Mouse (Mus musculus) mesoderm, embryonic 11.5 days (tissue): ENCODE data around the gene Btbd3.
A peak's percentile ranks its signal among the peaks of the same experiment; 100 is the strongest.

Source experiments
- DNase-seq: peaks from one replicate; pipeline ENCODE4 v3.0.0-alpha.2; 2012; ENCODE audit warnings: low read depth, low spot score

Btbd3 gene

GRCm38 (mm10) chr2:138256411-138256810, at the start of gene Btbd3:
Gene Btbd3 (plus strand): TSS chr2:138256565.
- peak; percentile 92 for DNase-seq

DNA sequence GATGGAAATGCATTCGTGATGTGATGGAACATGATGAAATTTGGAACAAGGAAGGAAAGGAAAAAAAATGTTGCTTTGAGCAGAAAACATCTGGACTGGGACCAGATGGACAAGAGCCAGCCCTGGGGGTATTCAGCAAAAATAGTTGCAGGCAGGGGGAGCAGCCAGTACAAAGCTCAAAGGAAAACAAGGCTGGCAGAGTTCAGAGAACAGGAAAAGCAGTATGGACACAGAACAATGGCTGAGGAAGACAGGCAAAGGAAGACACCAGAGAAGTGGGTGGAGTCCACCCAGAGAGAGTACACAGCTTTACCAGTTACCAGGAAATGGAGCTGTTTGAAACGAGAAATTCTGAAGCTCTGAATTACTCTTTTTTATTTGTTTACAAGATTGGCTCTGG, 40.8 kb upstream of the Btbd3 start:
- DNase-seq = peak; percentile 23

GRCm38 (mm10) chr2:138220269-138220668, 36.1 kb upstream of the Btbd3 start:
- DNase-seq = no peak

DNA sequence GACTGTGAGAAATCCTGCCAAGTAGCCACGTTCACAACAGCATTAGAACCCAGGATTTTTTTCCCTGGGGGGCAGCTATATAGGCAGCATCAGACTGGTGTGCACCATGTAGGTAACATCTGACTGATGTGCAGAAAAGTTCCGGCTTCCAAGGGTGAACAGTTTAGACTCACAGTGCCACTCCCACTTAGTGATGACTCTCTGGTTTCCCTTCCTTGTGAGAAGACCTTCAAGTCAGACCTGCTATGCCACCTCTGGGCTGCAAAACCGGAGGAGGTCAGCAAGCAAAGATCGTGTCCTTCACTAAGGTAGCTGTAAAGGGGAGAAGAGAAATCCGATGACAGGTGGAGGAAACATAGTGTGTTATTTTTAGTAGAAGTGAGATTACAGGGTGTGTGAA, 24.1 kb upstream of the Btbd3 start:
- DNase-seq = no peak

DNA sequence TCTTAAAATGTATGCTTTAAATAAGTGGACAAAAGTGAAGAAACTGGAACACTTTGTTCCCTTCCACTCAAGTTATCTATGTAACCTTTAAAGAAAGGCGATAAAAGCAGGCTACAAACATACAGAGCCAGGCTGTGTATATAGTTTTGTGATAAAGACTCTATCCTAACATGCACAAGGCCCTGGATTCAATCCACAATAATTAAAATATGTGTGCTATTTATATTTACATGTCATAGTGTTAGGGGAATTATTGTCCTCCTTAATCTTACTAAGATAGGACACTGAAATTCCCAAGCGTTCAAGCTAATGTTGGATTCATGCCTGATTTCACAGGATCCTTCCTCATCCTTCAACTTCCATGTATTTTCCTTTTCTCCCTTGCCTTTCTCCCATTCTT, 20.2 kb upstream of the Btbd3 start:
- DNase-seq = no peak

- no peak for DNase-seq
These were observed 13.9 kb upstream of the Btbd3 start for GRCm38 (mm10) chr2:138242452-138242851.

GRCm38 (mm10) chr2:138245631-138246289, 10.6 kb upstream of the Btbd3 start:
- no peak for DNase-seq

GRCm38 (mm10) chr2:138247986-138248385, 8.4 kb upstream of the Btbd3 start:
- no peak for DNase-seq

DNA sequence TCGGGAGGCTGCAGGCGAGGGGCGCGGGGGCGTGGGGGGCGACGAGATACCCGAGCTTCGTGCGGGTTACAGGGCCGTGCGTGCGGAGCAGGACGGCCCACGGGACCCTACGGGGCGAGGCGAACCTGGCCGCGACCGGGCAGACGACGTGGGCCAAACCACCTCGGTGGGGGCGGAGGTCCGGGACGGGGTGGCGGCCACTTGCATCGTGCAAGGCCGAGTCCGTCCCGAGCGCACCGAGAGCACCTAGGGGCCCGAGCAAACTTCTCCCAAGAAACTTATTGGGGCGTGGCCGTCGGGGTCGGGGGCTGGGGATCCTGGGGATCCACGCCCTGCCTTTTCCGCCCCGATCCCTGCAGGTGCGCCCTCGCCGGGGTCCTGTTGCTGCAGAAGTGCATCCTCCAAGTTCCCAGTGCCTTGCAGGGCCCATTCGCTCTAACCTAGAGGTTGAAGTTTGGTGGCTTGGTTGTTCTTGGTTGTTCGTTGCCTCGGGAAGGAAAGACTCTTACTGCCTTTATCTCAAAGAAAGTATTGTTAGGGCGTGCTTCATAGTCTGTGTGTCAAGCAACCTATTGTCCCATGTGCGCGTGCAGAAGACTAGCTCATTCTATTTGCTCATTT, 596 bp downstream of the Btbd3 start:
- DNase-seq = no peak

GRCm38 (mm10) chr2:138257692-138258315, 1.4 kb downstream of the Btbd3 start:
- DNase-seq = peak; percentile 86

GRCm38 (mm10) chr2:138261140-138261539, 4.8 kb downstream of the Btbd3 start:
- no peak for DNase-seq

DNA sequence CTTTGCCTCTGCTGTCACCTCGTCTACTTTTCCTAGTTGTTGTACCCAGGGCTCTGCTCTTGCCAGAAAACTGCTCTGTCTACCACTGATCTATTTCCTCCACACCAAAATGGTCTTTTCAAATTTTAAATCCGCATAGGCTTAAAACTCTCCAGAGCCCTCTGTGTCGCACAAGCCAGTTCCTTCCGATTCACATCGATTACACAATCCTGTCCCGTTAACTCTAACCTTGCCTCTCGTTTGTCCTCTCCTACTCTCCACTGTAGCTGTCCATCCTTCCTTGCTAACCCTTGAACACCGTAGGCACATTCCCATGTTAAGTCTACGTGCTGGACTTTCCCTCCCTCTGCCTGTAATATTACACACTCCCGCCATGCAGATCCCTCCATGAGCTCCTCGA, 6.5 kb downstream of the Btbd3 start:
- no peak for DNase-seq

DNA sequence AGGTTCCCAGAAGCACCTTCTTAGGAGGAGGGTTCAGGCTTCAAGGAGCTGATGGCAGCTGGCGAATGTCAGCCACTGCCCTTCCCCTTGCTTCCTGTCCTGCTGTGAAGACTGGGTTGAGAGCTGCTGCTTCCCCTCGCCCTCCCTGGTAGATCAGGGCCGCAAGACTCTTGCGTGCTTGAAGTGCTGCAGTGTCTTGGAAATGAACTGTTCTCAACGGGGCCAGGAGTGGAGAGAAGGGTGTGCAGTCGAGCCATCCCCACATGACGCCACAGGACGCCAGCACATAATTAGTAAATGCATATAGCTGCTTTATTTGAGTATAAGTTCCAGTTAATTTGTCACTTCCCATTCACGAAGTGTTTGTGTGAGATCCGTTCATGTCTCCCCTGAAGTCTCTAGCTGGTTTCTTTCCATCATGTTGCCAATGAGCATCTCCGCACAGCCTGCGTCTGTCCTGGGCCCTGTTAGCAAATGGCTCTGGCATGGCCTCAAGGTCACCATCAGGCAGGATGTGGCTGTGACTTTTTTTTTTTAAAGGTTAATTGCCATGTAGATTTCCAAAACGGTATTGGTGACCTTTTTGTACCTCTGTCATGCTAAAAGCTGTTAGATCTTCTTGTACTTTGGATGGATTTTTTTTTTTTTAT, 9.1 kb downstream of the Btbd3 start:
- peak; percentile 57 for DNase-seq

DNA sequence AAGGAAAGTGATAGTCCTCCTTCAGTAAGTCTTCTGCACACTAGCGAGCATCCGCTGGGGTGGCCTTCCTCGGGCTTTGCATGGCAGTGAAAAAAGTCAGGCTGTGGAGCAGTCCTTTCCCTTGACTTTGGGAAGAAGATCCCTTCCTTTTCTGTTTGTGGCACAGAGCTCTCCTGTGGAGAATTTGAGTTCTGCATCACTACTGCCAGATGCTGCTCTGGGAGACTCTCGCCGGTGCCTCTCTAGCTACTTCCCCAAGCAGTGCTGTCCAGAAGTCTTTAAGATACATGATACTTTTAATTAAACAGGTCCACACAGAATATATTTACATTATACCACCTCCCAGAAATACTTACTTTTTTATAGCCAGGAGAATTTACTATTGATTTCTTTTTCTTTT, 10.3 kb downstream of the Btbd3 start:
- no peak for DNase-seq

GRCm38 (mm10) chr2:138267852-138268513, 11.6 kb downstream of the Btbd3 start:
- no peak for DNase-seq

DNA sequence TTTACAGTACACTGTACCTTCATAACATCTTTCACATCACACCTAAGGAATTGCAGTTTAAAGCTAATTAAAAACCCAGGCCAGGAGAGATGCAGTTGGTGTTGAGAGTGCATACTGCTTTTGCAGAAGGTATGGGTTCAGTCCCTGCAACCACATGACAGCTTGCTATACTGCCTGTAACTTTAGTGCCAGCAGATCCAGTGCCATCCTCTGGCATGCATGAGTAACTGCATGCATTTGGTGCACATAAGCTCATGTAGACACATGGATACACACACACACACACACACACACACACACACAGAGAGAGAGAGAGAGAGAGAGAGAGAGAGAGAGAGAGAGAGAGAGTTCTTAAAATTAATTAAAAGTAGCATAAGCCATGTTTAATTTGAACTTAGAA, 13.0 kb downstream of the Btbd3 start:
- no peak for DNase-seq

DNA sequence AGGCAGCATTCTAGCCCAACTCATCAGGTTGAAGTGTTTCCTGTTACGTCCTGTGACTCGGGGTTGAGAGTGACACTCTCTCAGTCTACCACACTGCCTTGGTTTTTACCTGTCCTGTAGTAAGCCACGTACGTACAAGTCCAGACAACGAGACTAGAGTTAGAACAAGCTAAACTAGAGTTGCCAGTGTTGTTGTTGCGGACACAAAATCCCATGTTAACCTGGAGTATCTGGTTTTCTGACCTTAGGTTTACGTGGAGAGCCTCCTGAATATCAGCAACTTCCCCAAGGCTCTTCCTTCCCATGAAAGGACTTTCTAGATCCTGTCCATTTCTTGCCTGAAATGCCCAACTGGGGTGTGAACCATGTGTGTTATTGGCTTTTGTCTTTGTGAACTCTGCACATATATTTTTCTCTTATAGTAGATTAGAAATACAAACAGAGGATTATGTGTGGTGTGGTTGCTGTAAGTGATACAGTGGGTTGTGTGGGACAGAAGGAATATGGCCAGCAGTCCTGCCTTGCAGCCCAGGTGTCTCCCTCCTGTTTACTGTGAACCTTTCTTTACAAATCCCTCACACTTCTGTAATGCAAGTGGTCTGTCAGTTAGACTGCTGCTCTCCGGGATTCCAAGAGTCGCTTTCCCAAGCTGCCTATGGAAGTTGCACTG, 17.2 kb downstream of the Btbd3 start:
- no peak for DNase-seq

- DNase-seq = no peak
These were observed 17.7 kb downstream of the Btbd3 start for GRCm38 (mm10) chr2:138274086-138274485.

GRCm38 (mm10) chr2:138277842-138278691, 21.7 kb downstream of the Btbd3 start:
- peak; percentile 60 for DNase-seq

- DNase-seq = no peak
These were observed 22.7 kb downstream of the Btbd3 start for GRCm38 (mm10) chr2:138278853-138279640.
